Mouse (Mus musculus): Measurements from ENCODE around the gene Unc5cl.

Gene Unc5cl

DNA sequence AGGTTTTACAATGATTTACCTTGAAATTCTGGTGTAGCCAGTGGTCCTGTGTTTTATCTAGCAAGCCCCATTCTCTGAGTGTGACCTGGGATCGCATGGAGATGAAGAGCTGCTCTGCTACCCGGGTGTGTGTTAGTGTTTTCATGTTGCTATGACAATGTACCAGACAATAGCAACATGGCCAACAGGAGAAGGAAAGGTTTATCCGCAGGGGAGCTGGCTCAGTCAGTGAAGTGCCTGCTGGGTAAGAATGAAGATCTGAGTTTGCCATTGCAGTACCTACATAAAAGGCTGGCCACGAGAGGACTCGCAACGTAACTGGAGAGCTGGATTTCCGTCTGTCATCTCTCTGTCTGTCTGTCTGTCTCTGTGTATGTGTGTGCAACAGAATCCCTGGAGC is 64.3 kb downstream of the Unc5cl start:
- no peaks in the 10 kb centered on the region for H3K36me3 ChIP-seq (ENCODE audit: insufficient read depth, low read length)
- H3K4me1 ChIP-seq (replicated peaks; ENCODE audit: low read depth, low read length): no peaks in the 10 kb centered on the region
- TF ChIP-seq CTCF (conservative IDR thresholded peaks at IDR 0.05; ENCODE audit: low read length): no peak
- TF ChIP-seq NANOG (IDR thresholded peaks at IDR 0.05; ENCODE audit: borderline replicate concordance, low read length): no peak
- TF ChIP-seq POU5F1 (IDR thresholded peaks at IDR 0.05; ENCODE audit: borderline replicate concordance, low read length): no peak
- H3K9me3 ChIP-seq (ENCODE audit: low read length): no peaks in the 10 kb centered on the region
- no peak overlapping the region for H3K4me3 ChIP-seq (replicated peaks; ENCODE audit: low read length)
- peaks cover 9% of the 10 kb centered on the region; the same call in 1 of the 2 replicates for H3K27me3 ChIP-seq (ENCODE audit: insufficient read depth, low read length)

DNA sequence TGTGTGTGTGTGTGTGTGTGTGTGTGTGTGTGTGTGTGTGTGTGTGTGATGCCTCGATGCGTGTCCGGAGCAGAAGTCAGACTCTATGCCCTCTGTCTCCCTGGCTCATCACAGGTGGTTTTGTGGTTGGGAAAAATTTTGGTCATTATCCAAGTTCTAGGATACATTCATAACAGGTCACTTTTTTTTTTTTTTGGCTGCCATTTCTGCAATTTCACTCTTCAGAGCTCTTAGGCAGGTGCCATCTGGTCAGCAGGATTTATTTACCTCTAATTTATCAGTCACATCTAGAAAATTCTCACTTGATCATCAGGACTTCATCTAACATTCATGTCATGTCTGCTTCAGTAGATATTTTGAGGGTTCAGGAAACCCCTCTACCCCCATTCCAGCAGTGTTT is 65.7 kb downstream of the Unc5cl start:
- TF ChIP-seq NANOG (IDR thresholded peaks at IDR 0.05; ENCODE audit: borderline replicate concordance, low read length) (no peak), CTCF (conservative IDR thresholded peaks at IDR 0.05; ENCODE audit: low read length) (no peak), POU5F1 (IDR thresholded peaks at IDR 0.05; ENCODE audit: borderline replicate concordance, low read length) (no peak)
- H3K4me3 ChIP-seq (replicated peaks; ENCODE audit: low read length): no peak overlapping the region
- peaks cover 7% of the 10 kb centered on the region for H3K27me3 ChIP-seq (ENCODE audit: insufficient read depth, low read length)
- H3K9me3 ChIP-seq (ENCODE audit: low read length): no peaks in the 10 kb centered on the region
- no peaks in the 10 kb centered on the region for H3K4me1 ChIP-seq (replicated peaks; ENCODE audit: low read depth, low read length)
- H3K36me3 ChIP-seq (ENCODE audit: insufficient read depth, low read length): no peaks in the 10 kb centered on the region

DNA sequence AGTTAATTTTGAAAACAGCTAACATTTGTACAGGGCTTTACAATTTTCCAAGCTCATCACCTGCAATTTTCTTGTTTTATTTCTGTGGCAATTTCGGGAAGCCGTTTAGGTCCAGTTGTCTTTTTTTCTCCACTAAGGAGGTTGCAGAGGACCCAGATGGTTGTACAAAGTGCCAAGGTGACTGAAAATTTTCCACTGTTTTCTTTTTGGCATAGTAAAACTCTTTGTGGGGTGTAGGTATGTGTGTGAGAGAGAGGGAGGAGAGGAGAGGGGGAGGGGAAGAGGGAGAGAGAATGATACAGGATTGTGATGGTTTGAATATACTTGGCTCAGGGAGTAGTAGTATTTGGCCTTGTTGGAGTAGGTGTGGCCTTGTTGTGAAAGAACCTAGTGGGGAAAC is 68.4 kb downstream of the Unc5cl start:
- no peak overlapping the region for H3K4me3 ChIP-seq (replicated peaks; ENCODE audit: low read length)
- TF ChIP-seq NANOG (IDR thresholded peaks at IDR 0.05; ENCODE audit: borderline replicate concordance, low read length) (no peak), POU5F1 (IDR thresholded peaks at IDR 0.05; ENCODE audit: borderline replicate concordance, low read length) (no peak), CTCF (conservative IDR thresholded peaks at IDR 0.05; ENCODE audit: low read length) (no peak)
- peaks cover 14% of the 10 kb centered on the region for H3K27me3 ChIP-seq (ENCODE audit: insufficient read depth, low read length)
- no peaks in the 10 kb centered on the region for H3K4me1 ChIP-seq (replicated peaks; ENCODE audit: low read depth, low read length)
- H3K36me3 ChIP-seq (ENCODE audit: insufficient read depth, low read length): no peaks in the 10 kb centered on the region
- peaks cover 8% of the 10 kb centered on the region for H3K9me3 ChIP-seq (ENCODE audit: low read length)

DNA sequence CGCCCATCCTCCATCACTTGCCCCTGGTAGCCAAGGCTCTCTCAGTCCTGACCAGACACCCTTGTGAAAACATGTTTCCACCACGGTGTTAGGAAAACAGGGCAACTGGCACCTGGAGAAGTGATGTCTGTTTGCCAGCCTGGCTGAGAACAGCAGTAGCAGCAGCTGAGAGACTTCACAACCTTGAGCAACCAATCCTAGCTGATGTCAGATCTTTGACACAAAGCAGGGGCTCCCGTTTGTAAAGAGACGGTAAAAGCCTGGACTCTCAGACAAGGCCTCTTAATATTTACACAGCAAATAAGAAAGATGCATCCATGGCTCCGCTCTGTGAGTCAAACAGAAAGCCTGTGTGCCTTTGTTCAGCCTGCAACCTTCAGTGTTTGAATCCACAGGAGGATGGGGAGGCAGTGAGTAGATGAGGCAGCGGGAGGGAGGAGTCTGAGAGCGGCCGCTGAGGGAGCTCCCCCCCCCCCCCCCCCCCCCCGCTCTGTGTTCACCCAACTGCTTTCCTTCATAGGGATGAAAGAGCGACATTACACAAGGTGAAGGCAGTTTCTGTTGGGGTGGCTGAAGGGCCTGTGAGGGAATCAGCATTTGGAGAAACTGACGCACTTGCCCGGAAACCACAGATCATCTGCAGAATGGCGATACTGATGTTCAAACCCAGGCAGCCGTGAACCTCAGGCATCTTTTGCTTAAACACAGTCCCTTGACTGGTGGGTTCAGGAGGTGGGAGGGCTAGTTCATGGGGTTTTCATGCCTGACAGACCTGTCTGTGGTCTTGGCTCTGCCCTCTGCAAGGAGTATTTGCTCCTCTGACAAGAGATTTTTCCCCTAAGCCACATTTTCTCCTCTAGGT is 79.4 kb downstream of the Unc5cl start:
- TF ChIP-seq NANOG (IDR thresholded peaks at IDR 0.05; ENCODE audit: borderline replicate concordance, low read length) (no peak), CTCF (conservative IDR thresholded peaks at IDR 0.05; ENCODE audit: low read length) (no peak), POU5F1 (IDR thresholded peaks at IDR 0.05; ENCODE audit: borderline replicate concordance, low read length) (no peak)
- Histone ChIP-seq H3K27me3 (ENCODE audit: insufficient read depth, low read length) (peaks cover 34% of the 10 kb centered on the region), H3K4me1 (replicated peaks; ENCODE audit: low read depth, low read length) (no peaks in the 10 kb centered on the region), H3K9me3 (ENCODE audit: low read length) (no peaks in the 10 kb centered on the region), H3K36me3 (ENCODE audit: insufficient read depth, low read length) (no peaks in the 10 kb centered on the region), H3K4me3 (replicated peaks; ENCODE audit: low read length) (no peak overlapping the region)

DNA sequence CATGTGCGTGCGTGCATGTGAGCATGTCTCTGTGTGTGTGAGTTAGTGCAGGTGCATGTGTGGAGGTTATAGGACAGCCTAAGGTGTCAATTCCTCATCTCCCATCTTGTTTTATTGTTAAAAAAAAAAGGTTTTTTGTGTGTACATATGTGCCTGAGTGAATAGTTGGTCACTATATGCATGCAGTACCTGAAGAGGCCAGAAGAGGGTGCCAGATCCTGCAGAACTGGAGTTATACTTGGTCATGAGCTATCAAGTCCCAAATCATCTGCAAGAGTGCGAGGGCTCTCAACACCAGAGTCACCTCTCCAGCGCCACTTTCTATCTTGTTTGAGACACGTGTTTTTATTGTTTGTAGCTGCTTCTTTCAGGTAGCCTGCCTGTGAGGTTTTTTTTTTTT is 83.6 kb downstream of the Unc5cl start:
- H3K36me3 ChIP-seq (ENCODE audit: insufficient read depth, low read length): no peaks in the 10 kb centered on the region
- TF ChIP-seq POU5F1 (IDR thresholded peaks at IDR 0.05; ENCODE audit: borderline replicate concordance, low read length) (no peak), CTCF (conservative IDR thresholded peaks at IDR 0.05; ENCODE audit: low read length) (peak; percentile 79)

DNA sequence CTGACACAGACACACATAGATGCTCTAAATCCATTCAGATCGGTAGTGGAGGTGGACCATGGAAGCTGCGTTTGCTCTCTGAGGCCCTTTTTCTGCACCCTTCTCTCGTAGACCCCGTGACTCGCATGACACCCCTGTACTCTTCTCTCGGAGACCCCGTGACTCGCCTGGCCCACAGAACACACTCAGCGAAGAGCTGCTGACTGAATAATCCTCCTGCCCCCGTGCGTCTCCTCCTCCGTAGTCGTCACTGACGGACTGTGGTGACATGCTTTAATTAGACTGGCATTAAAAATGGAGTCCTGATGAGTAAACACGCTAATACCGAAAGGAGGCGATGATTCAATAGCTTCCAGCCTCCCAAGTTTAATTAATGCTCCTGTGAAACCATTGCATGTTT is 84.6 kb downstream of the Unc5cl start:
- Histone ChIP-seq H3K9me3 (ENCODE audit: low read length) (no peaks in the 10 kb centered on the region), H3K36me3 (ENCODE audit: insufficient read depth, low read length) (no peaks in the 10 kb centered on the region), H3K27me3 (ENCODE audit: insufficient read depth, low read length) (peaks cover 51% of the 10 kb centered on the region), H3K4me3 (replicated peaks; ENCODE audit: low read length) (no peak overlapping the region), H3K4me1 (replicated peaks; ENCODE audit: low read depth, low read length) (peaks cover 5% of the 10 kb centered on the region)
- TF ChIP-seq CTCF (conservative IDR thresholded peaks at IDR 0.05; ENCODE audit: low read length) (no peak), NANOG (IDR thresholded peaks at IDR 0.05; ENCODE audit: borderline replicate concordance, low read length) (no peak), POU5F1 (IDR thresholded peaks at IDR 0.05; ENCODE audit: borderline replicate concordance, low read length) (no peak)

More for the DNA sequence above, 83.6 kb downstream of the Unc5cl start:
- Histone ChIP-seq H3K27me3 (ENCODE audit: insufficient read depth, low read length) (peaks cover 53% of the 10 kb centered on the region), H3K4me1 (replicated peaks; ENCODE audit: low read depth, low read length) (peaks cover 2% of the 10 kb centered on the region), H3K4me3 (replicated peaks; ENCODE audit: low read length) (no peak overlapping the region), H3K9me3 (ENCODE audit: low read length) (no peaks in the 10 kb centered on the region)

DNA sequence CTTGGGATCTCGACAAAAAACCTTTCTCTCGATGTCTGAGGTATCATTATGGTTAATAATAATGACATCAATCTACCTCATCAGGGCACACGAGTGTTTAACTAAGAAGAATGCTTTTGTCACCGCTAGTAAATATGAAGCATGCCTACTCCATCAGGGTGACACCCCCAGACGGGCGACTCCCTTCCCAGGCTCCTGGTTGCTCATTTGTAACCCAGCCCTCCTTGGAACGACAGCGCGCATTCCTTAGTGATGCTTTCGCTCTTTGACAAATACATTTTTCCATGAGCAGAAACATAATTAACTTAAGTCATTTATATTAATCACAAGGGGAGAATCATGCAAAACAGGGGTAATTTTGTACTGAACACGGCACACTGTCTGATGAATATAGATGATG is 88.0 kb downstream of the Unc5cl start:
- peaks cover 62% of the 10 kb centered on the region for H3K27me3 ChIP-seq (ENCODE audit: insufficient read depth, low read length)
- no peaks in the 10 kb centered on the region for H3K36me3 ChIP-seq (ENCODE audit: insufficient read depth, low read length)
- TF ChIP-seq NANOG (IDR thresholded peaks at IDR 0.05; ENCODE audit: borderline replicate concordance, low read length): no peak
- TF ChIP-seq POU5F1 (IDR thresholded peaks at IDR 0.05; ENCODE audit: borderline replicate concordance, low read length): no peak
- no peak for TF ChIP-seq CTCF (conservative IDR thresholded peaks at IDR 0.05; ENCODE audit: low read length)
- no peak overlapping the region for H3K4me3 ChIP-seq (replicated peaks; ENCODE audit: low read length)
- peaks cover 26% of the 10 kb centered on the region for H3K4me1 ChIP-seq (replicated peaks; ENCODE audit: low read depth, low read length)
- H3K9me3 ChIP-seq (ENCODE audit: low read length): no peaks in the 10 kb centered on the region

DNA sequence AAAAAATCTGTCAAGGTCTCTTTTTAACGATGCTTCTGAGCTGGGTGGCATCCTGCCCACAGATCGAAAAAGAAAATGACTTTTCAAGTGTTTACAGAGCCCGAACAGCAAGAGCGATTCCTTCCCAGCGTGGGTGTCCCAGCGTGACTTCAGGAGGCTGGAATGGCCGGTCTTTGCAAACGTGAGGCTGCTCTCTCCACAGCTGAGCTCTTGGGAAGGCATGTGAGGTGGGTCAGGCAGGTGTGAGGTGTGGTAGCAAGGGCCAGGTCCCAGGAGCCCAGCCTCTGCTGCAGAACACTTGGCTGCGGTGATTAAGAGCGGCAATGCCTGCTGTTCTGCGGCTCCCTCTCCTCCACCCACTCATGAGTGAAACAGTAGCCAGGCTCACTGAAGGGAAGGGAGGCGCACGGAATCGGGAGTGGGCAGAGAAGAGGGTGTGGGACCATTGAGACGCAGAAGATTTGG is 88.6 kb downstream of the Unc5cl start:
- no peaks in the 10 kb centered on the region for H3K9me3 ChIP-seq (ENCODE audit: low read length)
- TF ChIP-seq POU5F1 (IDR thresholded peaks at IDR 0.05; ENCODE audit: borderline replicate concordance, low read length): no peak
- no peak for TF ChIP-seq CTCF (conservative IDR thresholded peaks at IDR 0.05; ENCODE audit: low read length)
- no peak for TF ChIP-seq NANOG (IDR thresholded peaks at IDR 0.05; ENCODE audit: borderline replicate concordance, low read length)

More for the DNA sequence above, 88.6 kb downstream of the Unc5cl start:
- H3K36me3 ChIP-seq (ENCODE audit: insufficient read depth, low read length): no peaks in the 10 kb centered on the region
- peak overlapping the region; percentile 45 for H3K4me3 ChIP-seq (replicated peaks; ENCODE audit: low read length)
- peaks cover 64% of the 10 kb centered on the region for H3K27me3 ChIP-seq (ENCODE audit: insufficient read depth, low read length)
- H3K4me1 ChIP-seq (replicated peaks; ENCODE audit: low read depth, low read length): peaks cover 28% of the 10 kb centered on the region
